Mouse (Mus musculus): Measurements from ENCODE around the gene Elmo3.

Elmo3 gene

DNA sequence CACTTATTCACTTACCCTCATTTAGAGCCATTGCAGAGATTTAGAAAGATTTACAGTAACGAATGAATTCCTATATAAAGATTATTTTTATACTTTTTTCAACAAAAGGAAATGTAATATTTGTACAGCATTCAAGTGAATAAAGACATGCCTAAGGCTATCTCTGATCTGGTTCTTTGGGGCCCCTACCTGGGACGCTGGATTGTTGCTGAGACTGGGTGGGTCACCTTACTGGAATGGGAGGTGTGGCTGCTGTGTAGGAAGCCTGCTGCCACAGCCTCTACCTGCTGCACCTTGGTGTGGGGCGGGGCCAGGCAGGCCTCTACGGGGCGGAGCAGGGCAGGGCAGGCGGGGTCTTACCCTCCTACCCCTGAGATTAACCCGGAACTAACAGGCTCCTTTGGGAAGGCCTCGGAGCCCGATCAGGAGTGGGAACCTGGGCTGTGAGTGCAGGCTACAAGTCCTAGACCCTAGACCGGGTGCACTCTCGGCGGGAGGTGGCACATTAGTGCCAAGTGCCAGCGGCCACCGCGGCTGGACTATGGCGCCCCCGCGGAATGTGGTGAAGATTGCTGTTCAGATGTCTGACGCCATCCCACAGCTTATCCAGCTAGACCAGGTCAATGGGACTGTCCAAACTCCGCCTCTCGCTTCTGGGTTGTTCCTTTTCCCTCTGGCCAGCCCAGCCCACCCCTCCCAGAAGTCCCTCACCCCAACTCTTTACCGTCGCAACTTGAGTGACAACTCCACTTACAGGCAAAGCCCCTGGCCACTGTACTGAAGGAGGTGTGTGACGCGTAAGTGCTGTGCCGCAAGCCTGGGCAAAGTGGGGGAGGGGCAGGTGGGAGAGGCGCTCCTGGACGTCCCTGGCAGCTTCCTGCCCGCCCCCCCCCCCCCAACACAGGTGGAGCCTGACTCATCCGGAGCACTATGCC, at the start of gene Elmo3:
Gene Elmo3 (plus strand): TSS at position 391 of the 935 bp plus-strand sequence.
- in situ Hi-C loops (cut with MboI), result no loop called here

DNA sequence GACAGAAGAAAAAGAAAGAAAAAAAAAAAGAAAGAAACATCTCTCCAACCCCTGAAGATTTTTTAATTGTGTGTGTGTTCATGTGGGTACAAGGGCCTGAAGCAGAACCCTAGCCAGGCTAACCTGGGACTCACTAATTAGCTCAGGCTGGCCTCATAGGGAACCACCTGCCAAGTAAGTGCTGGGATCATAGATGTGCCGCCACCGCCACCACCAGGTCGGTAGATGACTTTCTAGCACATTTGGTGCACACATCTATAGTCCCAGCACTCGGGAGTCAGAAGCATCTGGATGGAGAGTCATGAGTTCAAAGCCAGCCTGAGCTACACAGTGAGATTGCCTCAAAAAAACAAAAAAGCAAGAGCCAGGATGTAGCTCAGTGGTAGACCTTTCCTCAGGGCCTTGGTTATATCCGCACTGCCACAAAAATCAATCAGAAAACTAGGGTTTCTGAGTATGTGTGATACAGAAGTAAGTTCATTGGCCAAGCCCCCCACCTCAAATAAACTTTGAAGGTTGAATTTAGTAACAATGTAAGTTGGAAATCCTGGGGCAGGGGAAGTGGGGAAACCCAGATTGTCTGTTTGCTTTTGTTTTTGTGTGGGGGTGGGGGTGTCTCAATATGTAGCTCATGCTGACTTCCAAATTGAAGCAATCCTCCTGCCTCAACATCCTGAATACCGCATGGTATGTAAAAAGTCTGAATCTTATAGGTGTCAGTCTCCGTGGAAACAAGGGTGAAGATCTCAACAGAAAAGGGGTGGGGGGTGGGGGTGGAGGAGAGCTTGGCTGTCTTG, 47.9 kb upstream of the Elmo3 start:
- in situ Hi-C loops (cut with MboI), result loop anchor here (25.0 kb wide), 1 partner anchor 620 kb away; the partner anchor contains the start of genes Ciao2b and Rrad

DNA sequence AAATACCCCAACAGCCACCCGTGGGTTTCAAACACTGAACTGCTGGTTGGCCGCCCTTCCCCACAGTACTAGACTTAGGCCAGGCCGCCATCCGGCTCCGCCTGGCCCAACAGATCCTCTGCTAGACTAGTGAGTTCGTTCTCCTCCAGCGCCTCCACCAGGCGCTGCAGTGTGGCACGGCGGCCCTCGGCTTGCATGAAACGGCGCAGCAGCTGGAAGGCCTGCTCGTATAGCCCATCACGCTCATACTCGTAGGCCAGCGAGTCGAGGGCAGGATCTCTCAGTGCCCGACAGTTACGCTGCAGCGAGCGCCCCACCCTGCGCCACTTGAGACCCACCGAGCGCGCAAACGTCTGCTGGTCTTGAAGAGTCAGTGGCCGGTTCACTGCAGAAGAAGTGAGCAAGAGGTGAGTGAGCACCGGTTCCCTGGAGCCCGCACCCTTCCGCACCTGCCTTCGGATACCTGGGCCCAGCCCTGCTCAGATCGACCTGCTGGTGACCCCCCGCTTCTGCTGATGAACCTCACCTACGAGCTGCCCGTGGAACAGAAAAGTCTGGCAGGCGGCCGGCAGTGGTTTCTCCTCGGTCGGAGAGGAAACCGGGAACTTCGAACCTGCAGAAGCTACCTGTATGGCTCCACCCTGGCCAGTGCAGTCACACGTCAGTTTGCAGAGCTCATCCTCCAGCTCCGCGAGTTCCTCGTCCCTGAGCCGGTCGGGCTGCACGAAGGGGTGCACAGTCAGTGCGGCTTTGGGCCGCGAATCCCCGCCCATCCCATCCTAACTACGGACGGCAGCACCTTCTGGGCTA, 46.3 kb upstream of the Elmo3 start:
- in situ Hi-C loops (cut with MboI), result loop anchor here (25.0 kb wide), 1 partner anchor 622 kb away; the partner anchor contains the start of genes Ciao2b and Rrad

DNA sequence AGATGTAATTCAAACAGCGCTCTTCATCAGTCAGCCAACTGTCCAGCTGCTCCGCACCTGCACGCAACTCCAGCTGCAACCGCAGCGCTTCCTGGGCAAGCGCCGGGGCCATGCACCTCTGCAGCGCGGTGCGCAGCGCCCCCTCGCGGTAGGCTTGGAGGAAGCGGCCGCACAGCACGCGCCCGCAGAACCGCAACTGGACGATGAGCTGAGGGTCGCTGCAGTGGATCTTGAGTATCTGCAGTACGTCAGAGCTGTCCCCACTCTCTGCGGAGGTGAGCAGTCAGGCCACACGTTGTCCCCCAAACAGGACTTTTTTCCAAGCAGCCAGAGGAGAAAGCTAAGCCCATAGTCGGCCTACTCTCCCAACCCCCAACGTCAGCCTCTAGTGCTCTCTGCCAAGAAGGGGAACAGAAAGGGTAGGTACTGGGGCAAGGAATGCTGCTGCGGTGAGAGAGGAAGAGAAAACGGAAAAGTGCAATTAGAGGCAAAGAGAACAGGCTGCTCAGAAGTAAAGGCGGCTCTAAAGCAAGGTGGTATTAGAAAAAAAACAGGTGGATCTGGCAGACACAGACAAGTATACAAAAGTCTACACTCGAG, 45.6 kb upstream of the Elmo3 start:
- in situ Hi-C loops (cut with MboI), result loop anchor here (25.0 kb wide), 1 partner anchor 623 kb away; the partner anchor contains the start of genes Ciao2b and Rrad

DNA sequence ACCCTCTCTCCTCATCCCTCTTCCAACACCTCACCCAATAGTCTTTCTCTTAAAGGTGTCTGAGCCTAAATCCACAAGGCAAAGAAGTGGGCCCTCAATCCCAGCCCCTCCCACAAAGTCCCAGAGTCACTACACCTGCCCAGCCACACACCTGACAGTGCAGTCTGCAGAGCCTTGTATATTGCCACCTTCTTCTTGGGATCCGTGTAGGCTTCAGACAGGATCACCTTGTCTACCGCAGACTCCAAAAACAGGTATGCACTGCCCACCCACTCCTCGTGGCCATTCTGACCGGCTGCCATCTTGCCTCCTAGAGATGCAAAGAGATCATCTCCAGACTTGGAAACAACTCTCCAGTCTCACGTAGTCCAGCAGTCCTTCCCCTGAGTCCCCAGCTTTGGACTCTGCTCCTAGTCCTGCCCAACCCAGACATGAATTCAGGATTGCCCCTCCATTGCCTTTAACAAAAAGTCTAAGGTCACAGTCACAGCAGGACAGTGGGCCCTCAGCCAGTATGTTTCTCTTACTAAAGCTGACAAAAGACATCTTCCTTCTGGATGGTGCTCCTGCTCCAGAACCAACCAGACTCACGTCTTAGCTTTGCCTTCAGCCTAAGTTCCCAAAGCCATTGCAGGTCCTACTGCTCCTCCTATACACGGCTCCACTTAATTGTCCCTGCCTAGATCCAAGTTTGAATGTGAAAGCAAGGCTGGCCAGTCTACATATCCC, 44.9 kb upstream of the Elmo3 start:
- in situ Hi-C loops (cut with MboI), result loop anchor here (25.0 kb wide), 1 partner anchor 623 kb away; the partner anchor contains the start of genes Ciao2b and Rrad

DNA sequence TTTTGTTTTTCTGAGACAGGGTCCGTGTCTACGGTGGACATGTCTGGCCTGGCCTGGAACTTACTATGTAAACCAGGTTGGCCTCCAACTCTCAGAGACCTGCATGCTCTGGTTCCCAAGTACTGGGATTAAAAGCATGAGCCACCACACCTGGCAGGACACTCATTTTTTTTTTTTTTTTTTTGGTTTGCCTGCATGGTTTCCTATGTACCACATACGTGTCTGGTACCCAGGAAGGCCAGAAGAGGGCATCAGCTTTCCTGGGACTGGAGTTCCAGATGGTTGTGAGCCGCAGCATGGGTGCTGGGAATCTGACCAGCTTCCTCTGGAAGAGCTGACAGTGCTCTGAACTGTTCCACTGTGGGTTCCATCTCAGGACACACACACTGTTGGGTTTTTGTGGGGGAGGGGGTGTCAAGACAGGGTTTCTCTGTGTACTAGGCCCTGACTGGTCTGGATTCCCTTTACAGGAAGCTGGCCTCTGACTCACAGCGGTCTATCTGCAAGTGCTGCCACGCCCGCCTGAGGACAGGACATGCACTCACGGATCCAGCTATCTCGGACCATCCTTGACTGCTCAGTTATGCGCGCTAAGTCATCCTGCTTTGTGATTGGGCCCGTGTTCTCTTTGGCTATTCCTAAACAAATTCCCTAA, 43.9 kb upstream of the Elmo3 start:
- in situ Hi-C loops (cut with MboI), result loop anchor here (25.0 kb wide), 1 partner anchor 624 kb away; the partner anchor contains the start of genes Ciao2b and Rrad

DNA sequence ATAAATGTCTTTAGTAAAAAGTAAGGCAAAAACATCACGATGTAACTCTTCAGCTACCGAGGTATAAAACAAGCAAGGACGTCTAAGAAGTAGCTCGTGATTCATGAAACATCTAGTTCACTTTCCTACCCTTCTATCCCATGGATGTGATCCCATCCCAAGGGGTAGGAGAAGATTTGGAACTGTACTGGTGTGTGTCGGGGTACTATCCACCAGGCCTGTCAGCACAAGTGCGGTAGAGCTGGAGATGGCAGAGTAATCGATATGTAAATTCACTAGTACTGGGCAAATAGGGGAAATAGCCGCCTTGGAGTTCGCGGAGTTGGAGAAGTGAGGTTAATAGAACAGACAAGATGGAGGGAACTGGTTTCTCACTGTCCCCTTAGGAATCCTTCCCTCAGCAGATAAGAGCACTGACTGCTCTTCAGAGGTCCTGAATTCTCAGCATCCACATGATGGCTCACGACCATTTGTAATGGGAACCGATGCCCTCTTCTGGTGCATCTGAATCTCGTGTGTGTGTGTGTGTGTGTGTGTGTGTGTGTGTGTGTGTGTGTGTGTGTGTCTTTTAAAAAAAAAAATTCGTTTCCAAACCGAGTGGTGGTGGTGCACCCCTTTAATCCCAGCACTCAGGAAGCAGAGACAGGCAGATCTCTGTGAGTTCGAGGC, 42.0 kb upstream of the Elmo3 start:
- in situ Hi-C loops (cut with MboI), result loop anchor here (25.0 kb wide), 1 partner anchor 626 kb away; the partner anchor contains the start of genes Ciao2b and Rrad

DNA sequence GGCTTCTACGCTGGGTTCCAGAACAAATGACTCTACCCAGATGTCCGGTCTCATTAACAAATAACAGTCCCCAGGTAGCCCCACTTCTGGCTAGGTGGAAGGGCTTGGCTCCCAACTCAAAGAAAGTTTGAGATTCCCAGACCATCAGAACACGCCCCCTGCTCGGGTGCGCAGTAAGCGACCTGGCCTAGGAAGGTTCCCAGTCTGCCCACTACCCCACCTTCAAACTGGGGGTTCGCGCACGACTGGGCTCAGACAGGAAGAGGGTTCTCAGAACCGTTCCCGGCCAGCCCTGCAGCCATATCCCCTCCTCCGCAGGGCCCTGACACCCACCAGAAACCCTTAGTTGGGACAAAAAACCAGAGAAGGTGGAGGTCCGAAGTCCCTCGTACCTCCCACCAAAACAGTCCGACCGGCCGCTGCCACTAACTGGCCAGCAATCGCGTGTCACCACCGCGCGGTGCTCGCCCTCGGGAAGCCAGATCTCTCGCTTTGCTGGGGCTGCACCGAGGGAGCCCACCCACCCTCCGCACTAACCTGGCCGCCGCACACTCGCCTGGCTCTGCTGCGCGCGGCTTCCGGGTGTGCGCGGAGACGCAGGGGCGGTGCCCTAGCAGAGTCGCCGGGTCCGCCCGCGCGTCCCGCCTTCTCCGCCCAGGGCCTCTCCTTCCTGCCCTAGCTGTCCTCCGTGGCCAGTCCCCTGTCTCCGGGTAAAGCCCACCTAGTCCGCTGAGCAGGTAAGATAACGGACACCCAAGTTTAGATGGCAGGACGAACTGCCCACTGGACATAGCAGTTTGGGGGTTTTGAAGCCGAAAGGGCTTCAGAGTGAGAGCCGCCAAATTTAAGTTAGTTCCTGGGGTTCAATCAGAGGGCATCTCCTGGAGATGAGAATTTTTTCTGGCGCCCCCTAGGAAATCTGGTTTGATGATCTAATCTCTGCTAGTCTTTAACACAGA, 41.1 kb upstream of the Elmo3 start, which contains the start of the genes Tradd and Fbxl8:
Gene Tradd (minus strand): TSS at position 586 of the 959 bp plus-strand sequence.
Gene Fbxl8 (plus strand): TSS at position 625 of the 959 bp plus-strand sequence.
- in situ Hi-C loops (cut with MboI), result loop anchor here (25.0 kb wide), 1 partner anchor 627 kb away; the partner anchor contains the start of genes Ciao2b and Rrad

DNA sequence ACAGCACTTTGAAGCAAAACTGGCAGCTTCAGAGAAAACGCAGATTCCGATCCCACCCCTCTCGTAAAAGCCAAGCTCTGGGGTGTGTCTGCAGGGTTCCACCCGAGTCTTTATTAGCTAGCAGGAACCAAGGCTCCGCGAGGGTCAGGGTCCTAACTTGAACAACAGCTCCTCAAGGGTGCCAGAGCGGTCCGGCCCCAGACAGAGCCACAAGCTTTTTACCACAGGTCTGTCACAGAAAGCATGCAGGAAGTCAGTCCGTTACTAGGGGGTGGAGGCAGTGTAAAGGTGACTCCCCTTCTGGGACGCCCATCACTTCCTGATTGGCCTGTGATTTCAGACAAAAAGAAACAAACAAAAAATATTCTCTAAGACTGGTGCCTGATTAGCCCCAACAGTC, 40.3 kb upstream of the Elmo3 start:
- in situ Hi-C loops (cut with MboI), result loop anchor here (25.0 kb wide), 1 partner anchor 628 kb away; the partner anchor contains the start of genes Ciao2b and Rrad

DNA sequence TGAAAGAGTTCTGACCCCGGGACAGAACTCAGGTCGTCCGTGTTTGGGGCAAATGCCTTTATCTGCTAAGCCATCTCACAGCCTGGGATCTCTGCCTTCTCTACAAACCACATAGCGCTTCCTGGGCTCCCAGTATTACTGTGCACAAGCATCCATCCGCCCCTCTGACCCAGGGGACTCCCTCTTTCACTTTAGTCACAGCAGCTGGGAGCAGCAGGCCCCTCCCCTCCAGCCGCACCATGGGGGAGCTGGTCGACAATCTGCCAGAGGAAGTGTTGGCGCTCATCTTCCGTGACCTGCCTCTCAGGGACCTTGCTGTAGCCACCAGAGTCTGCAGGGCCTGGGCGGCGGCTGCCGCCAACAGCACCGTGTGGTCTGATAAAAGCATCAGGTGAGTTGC, 38.6 kb upstream of the Elmo3 start:
- in situ Hi-C loops (cut with MboI), result loop anchor here (25.0 kb wide), 1 partner anchor 629 kb away; the partner anchor contains the start of genes Ciao2b and Rrad

DNA sequence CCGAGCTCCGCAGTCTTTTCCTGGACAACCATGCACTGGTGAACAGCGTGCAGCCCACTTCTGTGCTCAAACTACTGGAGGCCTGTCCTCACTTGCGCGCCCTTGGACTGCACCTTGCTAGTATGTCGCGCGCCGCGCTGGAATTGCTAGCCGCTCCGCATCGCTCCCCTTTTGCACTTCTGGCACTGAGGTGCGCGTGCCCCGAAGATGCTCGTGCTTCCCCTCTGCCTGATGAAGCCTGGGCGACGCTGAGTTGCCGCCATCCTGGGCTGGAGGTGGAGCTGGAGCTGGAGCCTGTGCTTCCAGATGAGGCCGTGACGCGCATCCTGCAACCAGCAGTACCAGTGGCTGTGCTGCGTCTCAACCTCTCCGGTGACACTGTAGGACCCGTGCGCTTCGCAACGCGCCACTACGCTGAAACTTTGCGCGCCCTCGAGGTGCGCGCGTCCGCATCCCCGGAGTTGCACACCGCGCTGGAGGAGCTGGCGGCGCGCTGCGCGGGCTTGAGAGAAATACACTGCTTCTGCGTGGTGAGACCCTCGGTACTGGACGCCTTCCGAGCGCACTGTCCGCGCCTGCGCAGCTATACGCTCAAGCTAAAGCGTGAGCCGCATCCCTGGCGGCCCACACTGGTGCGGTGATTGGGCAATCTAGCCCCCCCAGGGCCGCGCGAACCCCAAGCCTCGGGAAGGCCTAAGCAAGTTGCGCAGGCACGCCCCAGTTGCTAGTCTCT, 36.9 kb upstream of the Elmo3 start:
- in situ Hi-C loops (cut with MboI), result loop anchor here (25.0 kb wide), 1 partner anchor 631 kb away; the partner anchor contains the start of genes Ciao2b and Rrad

DNA sequence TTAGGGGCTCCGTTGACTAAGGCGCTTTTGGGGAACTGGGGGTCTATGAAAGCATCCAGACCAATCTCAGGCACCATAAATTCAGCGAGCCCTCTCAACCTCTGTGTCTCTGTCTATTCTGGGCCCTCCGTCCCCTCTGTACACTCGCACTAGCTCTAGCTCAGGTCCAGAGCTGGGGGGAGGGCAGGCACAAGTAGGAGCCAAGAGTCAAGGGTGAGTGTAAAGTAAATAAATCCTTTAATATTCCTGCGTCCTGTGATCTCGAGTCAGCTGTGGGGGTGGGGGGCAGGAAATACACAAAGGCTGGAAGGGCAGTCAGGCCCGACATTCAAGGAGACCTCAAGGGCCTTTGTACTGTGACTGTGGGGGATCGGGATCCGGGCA, 36.3 kb upstream of the Elmo3 start:
- in situ Hi-C loops (cut with MboI), result loop anchor here (25.0 kb wide), 1 partner anchor 632 kb away; the partner anchor contains the start of genes Ciao2b and Rrad

DNA sequence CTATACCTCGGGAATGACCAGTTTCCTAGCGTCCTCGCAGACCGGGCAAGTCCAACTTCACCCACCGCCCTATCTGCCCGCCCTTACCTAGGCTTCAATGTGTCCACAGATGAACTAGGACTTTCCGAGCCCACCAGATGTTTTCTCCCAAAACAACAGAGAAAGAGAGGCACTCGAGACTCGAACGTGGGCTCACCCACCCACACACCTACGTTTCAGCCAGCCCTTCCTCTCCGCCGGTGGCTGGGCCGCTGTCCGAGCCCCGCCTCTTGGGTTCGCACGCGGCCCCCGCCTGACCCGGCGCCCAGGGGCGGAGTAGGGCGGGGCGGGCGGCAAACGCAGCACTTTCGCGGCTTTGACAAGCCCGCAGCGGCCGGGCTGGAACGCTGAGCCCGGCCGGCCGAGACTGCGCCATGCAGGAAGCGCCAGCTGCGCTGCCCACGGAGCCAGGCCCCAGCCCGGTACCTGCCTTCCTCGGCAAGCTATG, 35.9 kb upstream of the Elmo3 start, which contains the start of gene Hsf4:
Gene Hsf4 (plus strand): TSS at position 341 of the 487 bp plus-strand sequence.
- in situ Hi-C loops (cut with MboI), result loop anchor here (25.0 kb wide), 1 partner anchor 632 kb away; the partner anchor contains the start of genes Ciao2b and Rrad

DNA sequence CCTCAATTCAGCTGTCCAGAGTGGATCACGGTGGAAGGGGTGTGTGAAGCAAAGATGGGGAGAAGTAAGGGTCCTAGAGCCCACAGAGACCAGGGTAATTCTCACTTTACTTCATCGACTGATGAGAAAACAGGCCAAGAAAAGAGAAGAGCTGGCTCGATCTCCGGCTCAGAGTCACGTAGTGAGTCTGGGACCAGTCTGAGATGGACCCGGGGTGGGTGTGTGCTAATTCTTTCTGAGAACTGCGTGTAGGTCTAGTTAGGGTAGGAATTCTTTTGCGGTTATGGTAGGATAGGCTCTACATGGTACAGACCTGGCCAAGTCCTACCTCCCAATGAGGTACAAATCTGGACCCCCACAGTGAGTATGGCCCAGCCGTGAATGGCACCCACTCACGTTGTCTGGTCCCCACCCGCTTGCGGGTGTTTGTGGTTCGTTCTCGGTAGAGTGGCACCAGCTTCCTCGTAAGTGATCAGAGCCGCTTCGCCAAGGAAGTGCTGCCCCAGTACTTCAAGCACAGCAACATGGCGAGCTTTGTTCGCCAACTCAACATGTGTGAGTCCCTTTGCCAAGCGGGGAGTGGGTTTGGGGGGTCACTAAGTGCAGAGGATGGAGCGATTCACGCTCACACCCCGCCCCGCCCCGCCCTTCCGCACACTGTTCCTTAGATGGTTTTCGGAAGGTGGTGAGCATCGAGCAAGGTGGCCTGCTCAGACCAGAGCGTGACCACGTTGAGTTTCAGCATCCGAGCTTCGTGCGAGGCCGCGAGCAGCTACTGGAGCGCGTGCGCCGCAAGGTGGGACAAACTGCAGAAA, 35.1 kb upstream of the Elmo3 start:
- in situ Hi-C loops (cut with MboI), result loop anchor here (25.0 kb wide), 1 partner anchor 633 kb away; the partner anchor contains the start of genes Ciao2b and Rrad

DNA sequence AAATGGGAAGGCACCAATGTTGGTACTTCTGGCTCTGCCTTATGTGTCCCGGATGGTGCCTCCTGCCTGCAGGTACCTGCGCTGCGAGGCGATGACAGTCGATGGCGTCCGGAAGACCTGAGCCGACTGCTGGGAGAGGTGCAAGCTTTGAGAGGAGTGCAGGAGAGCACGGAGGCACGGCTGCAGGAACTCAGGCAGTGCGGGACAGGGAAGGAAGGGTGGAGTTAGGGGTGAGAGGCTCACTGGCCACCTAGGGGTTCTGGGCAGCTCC, 34.5 kb upstream of the Elmo3 start:
- in situ Hi-C loops (cut with MboI), result loop anchor here (25.0 kb wide), 1 partner anchor 634 kb away; the partner anchor contains the start of genes Ciao2b and Rrad
